Mouse (Mus musculus): ENCODE measurements around the gene Arl5c. TPM values are rescaled to one million over a fixed set of nuclear protein-coding genes. Genes with fewer than 3 reads are reported as not detected.

Gene Arl5c
- polyA plus RNA-seq, 2 experiments = 2.4 to 6.1 TPM

GRCm38 (mm10) chr11:97968385-97968784, 27.6 kb downstream of the Arl5c start:
- no peak for TF ChIP-seq POLR2A (IDR thresholded peaks at IDR 0.05; ENCODE audit: borderline replicate concordance, extremely low read depth, insufficient read depth, insufficient read length)
- H3K4me3 ChIP-seq (replicated peaks; ENCODE audit: low read length) = no peak overlapping the region
- H3K9me3 ChIP-seq (ENCODE audit: control insufficient read depth, low read length) = no peaks in the 10 kb centered on the region
- DNase-seq (ENCODE audit: low spot score) = no peak
- H3K27me3 ChIP-seq (ENCODE audit: control insufficient read depth, insufficient read depth, low read length) = no peaks in the 10 kb centered on the region
- ATAC-seq (ENCODE audit: low FRiP score, low read depth) = no peak
- H3K4me1 ChIP-seq (ENCODE audit: control insufficient read depth, insufficient read depth, low read length) = no peaks in the 10 kb centered on the region
- no peak overlapping the region for H3K27ac ChIP-seq (replicated peaks; ENCODE audit: low read depth, low read length)
- no peaks in the 10 kb centered on the region for H3K36me3 ChIP-seq (ENCODE audit: control insufficient read depth, insufficient read depth, low read length)
- no peak overlapping the region for H3K9ac ChIP-seq (ENCODE audit: low read depth, low read length, severe bottlenecking)
- no peak overlapping the region for H3K4me2 ChIP-seq (replicated peaks; ENCODE audit: low read depth, low read length, severe bottlenecking)
- WGBS = 84% methylated on average over 5 of the region's 5 CpGs

GRCm38 (mm10) chr11:97967114-97967513, 28.9 kb downstream of the Arl5c start:
- ATAC-seq (ENCODE audit: low FRiP score, low read depth) (no peak), DNase-seq (ENCODE audit: low spot score) (no peak)
- Histone ChIP-seq H3K36me3 (ENCODE audit: control insufficient read depth, insufficient read depth, low read length) (no peaks in the 10 kb centered on the region), H3K4me2 (replicated peaks; ENCODE audit: low read depth, low read length, severe bottlenecking) (no peak overlapping the region), H3K9ac (ENCODE audit: low read depth, low read length, severe bottlenecking) (no peak overlapping the region), H3K9me3 (ENCODE audit: control insufficient read depth, low read length) (no peaks in the 10 kb centered on the region), H3K4me1 (ENCODE audit: control insufficient read depth, insufficient read depth, low read length) (no peaks in the 10 kb centered on the region), H3K27ac (replicated peaks; ENCODE audit: low read depth, low read length) (no peak overlapping the region), H3K4me3 (replicated peaks; ENCODE audit: low read length) (no peak overlapping the region), H3K27me3 (ENCODE audit: control insufficient read depth, insufficient read depth, low read length) (no peaks in the 10 kb centered on the region)
- 60% methylated on average over 2 of the region's 2 CpGs for WGBS
- no peak for TF ChIP-seq POLR2A (IDR thresholded peaks at IDR 0.05; ENCODE audit: borderline replicate concordance, extremely low read depth, insufficient read depth, insufficient read length)

GRCm38 (mm10) chr11:97960907-97961306, 35.1 kb downstream of the Arl5c start:
- Histone ChIP-seq H3K27me3 (ENCODE audit: control insufficient read depth, insufficient read depth, low read length) (no peaks in the 10 kb centered on the region), H3K9me3 (ENCODE audit: control insufficient read depth, low read length) (no peaks in the 10 kb centered on the region), H3K36me3 (ENCODE audit: control insufficient read depth, insufficient read depth, low read length) (no peaks in the 10 kb centered on the region), H3K4me3 (replicated peaks; ENCODE audit: low read length) (no peak overlapping the region), H3K9ac (ENCODE audit: low read depth, low read length, severe bottlenecking) (no peak overlapping the region), H3K27ac (replicated peaks; ENCODE audit: low read depth, low read length) (no peak overlapping the region), H3K4me2 (replicated peaks; ENCODE audit: low read depth, low read length, severe bottlenecking) (no peak overlapping the region), H3K4me1 (ENCODE audit: control insufficient read depth, insufficient read depth, low read length) (no peaks in the 10 kb centered on the region)
- WGBS = 85% methylated on average over 1 of the region's 1 CpGs
- DNase-seq (ENCODE audit: low spot score) (no peak), ATAC-seq (ENCODE audit: low FRiP score, low read depth) (no peak)
- no peak for TF ChIP-seq POLR2A (IDR thresholded peaks at IDR 0.05; ENCODE audit: borderline replicate concordance, extremely low read depth, insufficient read depth, insufficient read length)

- no peak overlapping the region for H3K27ac ChIP-seq (replicated peaks; ENCODE audit: low read depth, low read length)
- no peak overlapping the region for H3K4me3 ChIP-seq (replicated peaks; ENCODE audit: low read length)
- no peaks in the 10 kb centered on the region for H3K27me3 ChIP-seq (ENCODE audit: control insufficient read depth, insufficient read depth, low read length)
- DNase-seq (ENCODE audit: low spot score) (no peak), ATAC-seq (ENCODE audit: low FRiP score, low read depth) (no peak)
- H3K9ac ChIP-seq (ENCODE audit: low read depth, low read length, severe bottlenecking) = no peak overlapping the region
- H3K4me1 ChIP-seq (ENCODE audit: control insufficient read depth, insufficient read depth, low read length) = no peaks in the 10 kb centered on the region
- no peaks in the 10 kb centered on the region for H3K36me3 ChIP-seq (ENCODE audit: control insufficient read depth, insufficient read depth, low read length)
- H3K4me2 ChIP-seq (replicated peaks; ENCODE audit: low read depth, low read length, severe bottlenecking) = no peak overlapping the region
- H3K9me3 ChIP-seq (ENCODE audit: control insufficient read depth, low read length) = no peaks in the 10 kb centered on the region
- WGBS = 59% methylated on average over 5 of the region's 5 CpGs
- no peak for TF ChIP-seq POLR2A (IDR thresholded peaks at IDR 0.05; ENCODE audit: borderline replicate concordance, extremely low read depth, insufficient read depth, insufficient read length)
Measured at GRCm38 (mm10) chr11:97959300-97959680, 36.7 kb downstream of the Arl5c start.

DNA sequence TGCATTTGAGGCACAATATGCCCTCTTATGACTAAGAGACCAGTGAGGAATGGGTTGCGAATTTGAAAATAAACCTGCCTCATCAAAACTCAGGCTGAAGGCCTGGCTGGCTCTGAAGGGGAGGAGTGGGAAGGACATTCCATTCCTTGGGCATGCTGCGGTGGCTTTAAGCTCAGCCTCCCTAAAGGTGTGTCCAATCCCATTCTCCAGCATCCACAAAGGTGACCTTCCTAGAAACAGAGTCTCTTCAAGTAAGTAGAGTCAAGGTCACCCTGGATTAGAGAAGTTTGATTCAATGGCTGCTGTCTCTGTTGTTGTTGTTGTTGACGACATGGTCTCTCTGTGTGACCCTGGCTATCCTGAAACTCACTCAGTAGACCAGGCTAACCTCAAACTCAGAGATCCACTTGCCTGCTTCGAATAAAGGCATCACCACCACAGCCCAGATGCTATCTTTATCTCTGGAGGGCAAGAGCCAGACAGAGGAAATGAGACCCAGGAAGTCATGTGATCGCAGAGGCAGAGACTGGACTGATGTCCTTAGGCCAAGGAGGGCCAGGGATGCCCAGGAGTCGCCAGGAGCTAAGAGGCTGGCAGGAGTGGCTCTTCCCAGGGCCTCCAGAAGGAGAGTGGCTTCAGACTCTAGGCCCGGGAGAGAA, 37.2 kb downstream of the Arl5c start:
- H3K9ac ChIP-seq (ENCODE audit: low read depth, low read length, severe bottlenecking) = no peak overlapping the region
- no peak for TF ChIP-seq POLR2A (IDR thresholded peaks at IDR 0.05; ENCODE audit: borderline replicate concordance, extremely low read depth, insufficient read depth, insufficient read length)
- H3K27ac ChIP-seq (replicated peaks; ENCODE audit: low read depth, low read length) = no peak overlapping the region
- H3K27me3 ChIP-seq (ENCODE audit: control insufficient read depth, insufficient read depth, low read length) = no peaks in the 10 kb centered on the region
- H3K4me2 ChIP-seq (replicated peaks; ENCODE audit: low read depth, low read length, severe bottlenecking) = no peak overlapping the region
- H3K4me3 ChIP-seq (replicated peaks; ENCODE audit: low read length) = no peak overlapping the region
- H3K4me1 ChIP-seq (ENCODE audit: control insufficient read depth, insufficient read depth, low read length) = no peaks in the 10 kb centered on the region
- 84% methylated on average over 7 of the region's 7 CpGs for WGBS
- ATAC-seq (ENCODE audit: low FRiP score, low read depth) (no peak), DNase-seq (ENCODE audit: low spot score) (no peak)
- no peaks in the 10 kb centered on the region for H3K9me3 ChIP-seq (ENCODE audit: control insufficient read depth, low read length)
- H3K36me3 ChIP-seq (ENCODE audit: control insufficient read depth, insufficient read depth, low read length) = no peaks in the 10 kb centered on the region
